Mouse (Mus musculus): ENCODE data around the gene Cetn4. TPM values are rescaled to one million over a fixed set of nuclear protein-coding genes. Genes with fewer than 3 reads are reported as not detected.

The Cetn4 gene
- polyA plus RNA-seq, 1 experiment from 2014 or later, result 1.7 TPM

DNA sequence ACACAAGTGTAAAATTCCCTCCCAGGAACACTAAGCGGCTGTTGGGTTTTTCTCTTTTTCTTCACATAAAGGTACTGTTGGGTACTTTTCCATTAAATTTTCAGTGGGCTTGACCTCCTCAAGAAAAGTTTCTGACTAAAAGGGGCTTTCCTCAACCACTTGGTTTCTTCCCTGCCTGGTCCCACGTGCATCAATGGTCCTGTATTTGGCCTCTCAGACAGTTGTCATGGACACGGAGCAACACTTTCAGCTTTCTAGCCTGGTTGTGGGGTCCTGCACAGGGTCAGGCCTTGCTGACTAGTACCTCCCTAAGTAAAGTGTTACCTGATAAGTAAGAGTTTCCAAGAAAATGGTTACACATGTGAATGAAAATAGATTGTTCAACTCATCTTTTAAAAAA, 13.0 kb downstream of the Cetn4 start:
- 58% methylated on average over 3 of the region's 3 CpGs for WGBS (ENCODE audit: insufficient replicate concordance)
- Histone ChIP-seq H3K4me1 (replicated peaks) (peaks cover 13% of the 10 kb centered on the region), H3K36me3 (replicated peaks) (no peaks in the 10 kb centered on the region), H3K9ac (no peak overlapping the region), H3K27ac (replicated peaks) (no peak overlapping the region), H3K27me3 (no peaks in the 10 kb centered on the region), H3K9me3 (replicated peaks) (no peaks in the 10 kb centered on the region), H3K4me3 (replicated peaks) (no peak overlapping the region), H3K4me2 (no peak overlapping the region)
- ATAC-seq (ENCODE audit: insufficient read depth), result no peak

- Histone ChIP-seq H3K4me2 (no peak overlapping the region), H3K27ac (replicated peaks) (no peak overlapping the region), H3K36me3 (replicated peaks) (no peaks in the 10 kb centered on the region), H3K9me3 (replicated peaks) (no peaks in the 10 kb centered on the region), H3K9ac (no peak overlapping the region), H3K4me1 (replicated peaks) (no peaks in the 10 kb centered on the region), H3K27me3 (no peaks in the 10 kb centered on the region), H3K4me3 (replicated peaks) (no peak overlapping the region)
- 53% methylated on average over 2 of the region's 2 CpGs for WGBS (ENCODE audit: insufficient replicate concordance)
- no peak for ATAC-seq (ENCODE audit: insufficient read depth)
Observed at GRCm38 (mm10) chr3:37292654-37293053, 19.9 kb downstream of the Cetn4 start.

DNA sequence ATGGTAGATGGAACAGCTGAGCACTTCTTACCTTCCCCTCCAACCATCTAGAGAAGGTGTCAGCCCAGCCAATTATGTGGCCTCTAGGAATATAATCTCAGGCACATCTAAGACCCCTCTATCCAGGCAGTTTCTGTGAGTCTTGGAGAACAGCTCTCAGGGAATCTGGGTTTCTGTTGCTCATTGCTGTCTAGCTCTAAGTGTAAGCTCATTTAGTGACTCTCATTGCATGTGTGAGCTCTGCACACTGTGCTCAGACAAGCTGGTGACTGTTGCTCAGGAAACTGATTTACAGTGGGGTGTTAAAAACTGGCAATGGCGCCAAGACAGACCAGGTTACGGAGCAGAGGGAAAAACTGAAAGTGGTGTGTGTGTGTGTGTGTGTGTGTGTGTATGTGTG, 20.6 kb downstream of the Cetn4 start:
- Histone ChIP-seq H3K4me1 (replicated peaks) (no peaks in the 10 kb centered on the region), H3K27me3 (no peaks in the 10 kb centered on the region), H3K4me2 (no peak overlapping the region), H3K4me3 (replicated peaks) (no peak overlapping the region), H3K36me3 (replicated peaks) (no peaks in the 10 kb centered on the region), H3K9ac (no peak overlapping the region), H3K9me3 (replicated peaks) (no peaks in the 10 kb centered on the region), H3K27ac (replicated peaks) (no peak overlapping the region)
- no peak for ATAC-seq (ENCODE audit: insufficient read depth)
- WGBS (ENCODE audit: insufficient replicate concordance), result 72% methylated on average over 2 of the region's 2 CpGs

- Histone ChIP-seq H3K4me3 (replicated peaks) (no peak overlapping the region), H3K36me3 (replicated peaks) (no peaks in the 10 kb centered on the region), H3K4me2 (no peak overlapping the region), H3K27me3 (no peaks in the 10 kb centered on the region), H3K4me1 (replicated peaks) (no peaks in the 10 kb centered on the region), H3K9ac (no peak overlapping the region), H3K9me3 (replicated peaks) (no peaks in the 10 kb centered on the region), H3K27ac (replicated peaks) (no peak overlapping the region)
- no peak for ATAC-seq (ENCODE audit: insufficient read depth)
- 54% methylated on average over 7 of the region's 7 CpGs for WGBS (ENCODE audit: insufficient replicate concordance)
Observed at GRCm38 (mm10) chr3:37290881-37291541, 21.5 kb downstream of the Cetn4 start.

GRCm38 (mm10) chr3:37289237-37289636, 23.3 kb downstream of the Cetn4 start:
- no peak overlapping the region for H3K27ac ChIP-seq (replicated peaks)
- no peaks in the 10 kb centered on the region for H3K36me3 ChIP-seq (replicated peaks)
- H3K4me3 ChIP-seq (replicated peaks), result no peak overlapping the region
- 64% methylated on average over 2 of the region's 2 CpGs for WGBS (ENCODE audit: insufficient replicate concordance)
- no peak overlapping the region for H3K4me2 ChIP-seq
- no peak for ATAC-seq (ENCODE audit: insufficient read depth)
- no peaks in the 10 kb centered on the region for H3K27me3 ChIP-seq
- no peak overlapping the region for H3K9ac ChIP-seq
- no peaks in the 10 kb centered on the region for H3K9me3 ChIP-seq (replicated peaks)
- H3K4me1 ChIP-seq (replicated peaks), result no peaks in the 10 kb centered on the region

DNA sequence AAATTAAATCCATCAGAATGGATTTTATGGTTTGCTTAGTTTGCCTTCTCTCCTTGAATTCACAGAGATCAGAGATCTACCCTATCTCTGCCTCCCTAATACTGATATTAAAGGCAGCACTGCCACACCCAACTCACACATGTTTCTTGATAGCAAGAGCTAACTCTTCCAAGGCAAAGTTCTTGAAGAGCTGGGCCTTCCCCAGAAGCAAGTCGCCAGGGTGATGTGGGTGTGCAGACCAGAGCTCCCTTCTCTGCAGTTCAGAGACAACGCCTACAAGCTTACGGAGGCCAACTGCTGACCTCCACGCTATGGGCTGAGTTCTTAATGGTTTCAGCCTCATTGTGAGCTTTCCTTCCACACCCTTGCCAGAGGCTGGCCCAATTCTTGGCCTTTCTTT, 29.3 kb downstream of the Cetn4 start:
- no peaks in the 10 kb centered on the region for H3K36me3 ChIP-seq (replicated peaks)
- no peak overlapping the region for H3K27ac ChIP-seq (replicated peaks)
- H3K4me1 ChIP-seq (replicated peaks), result peaks cover 14% of the 10 kb centered on the region
- peak; percentile 60; the same call in 1 of the 2 replicates for ATAC-seq (ENCODE audit: insufficient read depth)
- H3K4me2 ChIP-seq, result no peak overlapping the region; the same call in 1 of the 2 replicates
- 23% methylated on average over 4 of the region's 4 CpGs for WGBS (ENCODE audit: insufficient replicate concordance)
- no peaks in the 10 kb centered on the region for H3K9me3 ChIP-seq (replicated peaks)
- no peak overlapping the region for H3K4me3 ChIP-seq (replicated peaks)
- H3K27me3 ChIP-seq, result no peaks in the 10 kb centered on the region
- no peak overlapping the region for H3K9ac ChIP-seq

DNA sequence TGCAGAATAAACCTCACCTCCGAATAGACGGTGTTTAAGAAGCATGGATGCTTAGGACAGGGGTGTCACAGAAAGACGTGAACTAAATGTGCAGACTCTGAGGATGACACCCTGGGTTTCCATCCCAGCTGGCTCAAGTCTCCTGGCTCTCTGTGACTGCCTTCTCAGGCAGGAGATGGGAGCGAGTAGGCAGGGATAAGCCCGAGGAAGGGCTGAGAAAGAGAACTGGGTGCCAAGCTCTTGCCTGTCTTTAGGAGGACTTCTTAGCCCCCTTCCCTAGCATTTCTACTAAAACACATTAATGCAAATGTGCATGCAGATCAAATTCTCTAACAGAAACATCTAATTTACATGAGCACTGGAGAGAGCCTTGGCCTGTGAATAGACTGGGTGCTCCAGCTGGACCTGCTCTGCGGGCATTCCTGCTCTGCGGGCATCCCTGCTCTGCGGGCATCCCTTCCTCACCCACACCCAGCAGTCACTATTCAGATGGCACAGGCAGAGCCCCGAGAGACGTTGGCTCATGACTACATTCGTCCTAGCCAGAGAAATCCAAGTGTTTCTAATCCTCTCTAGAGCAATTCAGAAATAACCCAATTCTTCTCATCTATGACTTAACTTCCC, 30.1 kb downstream of the Cetn4 start:
- Histone ChIP-seq H3K4me2 (no peak overlapping the region), H3K4me3 (replicated peaks) (no peak overlapping the region), H3K4me1 (replicated peaks) (peaks cover 14% of the 10 kb centered on the region), H3K27ac (replicated peaks) (no peak overlapping the region), H3K9ac (no peak overlapping the region), H3K27me3 (no peaks in the 10 kb centered on the region), H3K9me3 (replicated peaks) (no peaks in the 10 kb centered on the region), H3K36me3 (replicated peaks) (no peaks in the 10 kb centered on the region)
- ATAC-seq (ENCODE audit: insufficient read depth), result no peak
- WGBS (ENCODE audit: insufficient replicate concordance), result 77% methylated on average over 11 of the region's 11 CpGs

DNA sequence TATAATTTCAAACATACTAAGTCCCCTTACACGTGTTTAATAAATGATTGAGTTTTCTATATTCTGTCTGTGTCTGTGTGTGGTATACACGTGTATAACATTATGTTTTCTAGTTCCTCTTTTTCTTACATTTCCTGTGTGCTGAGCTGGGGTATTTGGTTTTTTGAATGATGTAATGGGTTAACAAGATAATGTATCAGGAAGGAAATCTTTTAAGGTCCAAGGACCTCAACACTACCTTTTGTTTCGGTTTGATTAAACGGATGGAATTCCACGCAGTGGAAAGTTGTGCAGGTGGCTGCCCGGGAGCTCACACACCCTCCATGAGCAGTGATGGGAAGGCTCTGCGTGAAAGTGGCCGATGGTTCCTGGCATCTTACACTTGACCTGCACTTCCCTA, 31.6 kb downstream of the Cetn4 start:
- H3K27ac ChIP-seq (replicated peaks), result no peak overlapping the region
- H3K36me3 ChIP-seq (replicated peaks), result no peaks in the 10 kb centered on the region
- no peak overlapping the region for H3K4me2 ChIP-seq
- H3K4me1 ChIP-seq (replicated peaks), result peaks cover 14% of the 10 kb centered on the region
- H3K9ac ChIP-seq, result no peak overlapping the region
- 23% methylated on average over 8 of the region's 8 CpGs for WGBS (ENCODE audit: insufficient replicate concordance)
- no peaks in the 10 kb centered on the region for H3K9me3 ChIP-seq (replicated peaks)
- no peak for ATAC-seq (ENCODE audit: insufficient read depth)
- H3K27me3 ChIP-seq, result no peaks in the 10 kb centered on the region
- no peak overlapping the region for H3K4me3 ChIP-seq (replicated peaks)

DNA sequence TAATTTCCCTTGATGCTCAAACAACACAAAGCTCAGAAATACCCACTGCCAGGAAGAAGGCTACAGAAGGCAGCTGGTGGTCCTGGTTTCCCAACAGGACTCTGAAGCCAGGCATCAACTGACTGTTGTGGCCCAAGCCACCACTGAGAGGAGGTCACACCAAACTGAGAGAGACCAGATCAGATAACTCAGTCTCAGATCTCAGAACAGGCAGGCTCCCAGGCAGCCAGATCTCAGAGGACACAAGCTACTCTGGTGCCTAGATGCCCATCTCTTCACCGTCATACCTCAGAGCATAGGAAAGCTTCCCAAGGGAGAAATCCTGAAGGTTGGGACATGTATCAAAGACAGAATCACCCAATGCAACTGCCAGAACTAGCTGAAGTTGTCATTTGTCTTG, 32.3 kb downstream of the Cetn4 start:
- H3K4me3 ChIP-seq (replicated peaks), result no peak overlapping the region
- WGBS (ENCODE audit: insufficient replicate concordance), result 68% methylated on average over 1 of the region's 1 CpGs
- peaks cover 14% of the 10 kb centered on the region for H3K4me1 ChIP-seq (replicated peaks)
- H3K9ac ChIP-seq, result no peak overlapping the region
- H3K9me3 ChIP-seq (replicated peaks), result no peaks in the 10 kb centered on the region
- H3K36me3 ChIP-seq (replicated peaks), result no peaks in the 10 kb centered on the region
- H3K27me3 ChIP-seq, result no peaks in the 10 kb centered on the region
- H3K27ac ChIP-seq (replicated peaks), result no peak overlapping the region
- no peak overlapping the region for H3K4me2 ChIP-seq
- ATAC-seq (ENCODE audit: insufficient read depth), result no peak

- peak; percentile 92 for ATAC-seq (ENCODE audit: insufficient read depth)
Observed at GRCm38 (mm10) chr3:37274661-37275060, 37.8 kb downstream of the Cetn4 start.

DNA sequence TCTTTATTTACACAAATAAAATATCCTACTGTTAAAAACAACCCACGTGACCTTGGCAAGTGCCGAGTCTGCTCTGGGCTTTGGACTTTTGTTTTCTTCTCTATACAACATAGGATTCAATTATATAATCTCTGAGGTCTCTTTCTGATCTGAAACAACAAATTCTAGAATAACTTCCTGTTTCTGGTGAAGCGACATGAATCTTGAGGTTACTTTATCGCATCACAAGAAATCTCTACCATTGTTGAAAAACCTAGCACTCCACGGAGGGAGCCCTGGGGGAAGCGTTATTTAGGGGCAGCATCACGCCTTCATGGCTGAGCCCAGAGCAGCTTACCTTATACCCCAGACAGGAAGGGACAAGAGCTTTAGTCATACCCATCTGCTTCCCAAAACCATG, 39.4 kb downstream of the Cetn4 start:
- H3K4me1 ChIP-seq (replicated peaks), result peaks cover 14% of the 10 kb centered on the region
- peaks cover 3% of the 10 kb centered on the region; the same call in 1 of the 2 replicates for H3K27me3 ChIP-seq
- H3K9me3 ChIP-seq (replicated peaks), result no peaks in the 10 kb centered on the region
- H3K36me3 ChIP-seq (replicated peaks), result no peaks in the 10 kb centered on the region
- 43% methylated on average over 7 of the region's 7 CpGs for WGBS (ENCODE audit: insufficient replicate concordance)
- no peak overlapping the region for H3K4me3 ChIP-seq (replicated peaks)
- no peak overlapping the region for H3K4me2 ChIP-seq
- H3K9ac ChIP-seq, result no peak overlapping the region
- ATAC-seq (ENCODE audit: insufficient read depth), result no peak
- H3K27ac ChIP-seq (replicated peaks), result no peak overlapping the region

More at GRCm38 (mm10) chr3:37274661-37275060, 37.8 kb downstream of the Cetn4 start:
- Histone ChIP-seq H3K27ac (replicated peaks) (no peak overlapping the region; the same call in 1 of the 2 replicates), H3K4me2 (peak overlapping the region; percentile 29; the same call in 1 of the 2 replicates), H3K4me3 (replicated peaks) (no peak overlapping the region), H3K36me3 (replicated peaks) (no peaks in the 10 kb centered on the region), H3K4me1 (replicated peaks) (peaks cover 14% of the 10 kb centered on the region), H3K9me3 (replicated peaks) (no peaks in the 10 kb centered on the region), H3K27me3 (peaks cover 3% of the 10 kb centered on the region; the same call in 1 of the 2 replicates), H3K9ac (no peak overlapping the region)
- WGBS (ENCODE audit: insufficient replicate concordance), result 17% methylated on average over 6 of the region's 6 CpGs
